Mouse (Mus musculus) heart, adult 2 months (tissue): Measurements from ENCODE around the gene Wars. TPM values are rescaled to one million over a fixed set of nuclear protein-coding genes. Genes with fewer than 3 reads are reported as not detected.

Source experiments
- DNase-seq, 2 experiments: peaks; one replicate each; pipeline ENCODE4 v3.0.0; 2021
- H3K27ac ChIP-seq: fragments of 200-600 bp; 2 replicates; pipeline ENCODE4 v1.8.1; 2022
- H3K27me3 ChIP-seq: fragments of 200-500 bp; 2 replicates; pipeline ENCODE4 v1.6.1; 2012; ENCODE audit warnings: mild to moderate bottlenecking, low read length, inconsistent platforms, mixed read lengths; ENCODE audit not compliant: control insufficient read depth, insufficient read depth
- H3K36me3 ChIP-seq: fragments of 200-500 bp; 2 replicates; pipeline ENCODE4 v1.6.1; 2012; ENCODE audit warnings: low read length, inconsistent platforms; ENCODE audit not compliant: control insufficient read depth, insufficient read depth
- H3K4me1 ChIP-seq: fragments of 200-500 bp; 2 replicates; pipeline ENCODE4 v1.6.1; 2011; ENCODE audit warnings: low read length; ENCODE audit not compliant: control insufficient read depth, insufficient read depth
- H3K4me3 ChIP-seq: fragments of 200-600 bp; 2 replicates; pipeline ENCODE4 v1.8.1; 2022
- H3K79me2 ChIP-seq: fragments of 200-500 bp; replicated peaks from 2 replicates; pipeline ENCODE4 v1.6.1; 2012; ENCODE audit warnings: mild to moderate bottlenecking, inconsistent platforms, low read length, moderate library complexity, mixed read lengths; ENCODE audit not compliant: control insufficient read depth, insufficient read depth
- H3K9ac ChIP-seq: fragments of 200-500 bp; 2 replicates; pipeline ENCODE4 v1.6.1; 2012; ENCODE audit warnings: low read depth, mild to moderate bottlenecking, control low read depth, inconsistent platforms, low read length, mixed read lengths
- CTCF ChIP-seq: fragments of 200-600 bp; IDR thresholded peaks from 2 replicates; pipeline ENCODE4 v1.8.1; 2022; ENCODE audit warnings: antibody characterized with exemption, mild to moderate bottlenecking, moderate library complexity
- EP300 ChIP-seq: fragments of 200-500 bp; IDR thresholded peaks from 2 replicates; pipeline ENCODE4 v1.6.1; 2011; ENCODE audit warnings: low read depth, low read length, control low read depth; ENCODE audit not compliant: insufficient read depth
- POLR2A ChIP-seq: fragments of 200-500 bp; IDR thresholded peaks from 2 replicates; pipeline ENCODE4 v1.6.1; 2011; ENCODE audit warnings: mild to moderate bottlenecking, low read depth, low read length, control low read depth; ENCODE audit not compliant: insufficient read depth
- WGBS: fragments of 180-500 bp; shearing (Covaris S2); methylation state at CpG from one replicate; pipeline ENCODE4 v1.1.7; 2018; 5-methylcytosine and 5-hydroxymethylcytosine counted together
- intact Hi-C: fragments of 180-260 bp; cut with DNase I; formaldehyde crosslinking; loops from one replicate; pipeline ENCODE4 v1.15.1; 2025
- polyA plus RNA-seq: library from polyadenylated mRNA; depleted of rRNA; stranded (reverse); fragments of >200 nt; gene quantifications from 2 replicates; pipeline ENCODE4 v1.2.3, GENCODE M21; 2012
- total RNA-seq, 2 experiments: library from RNA; stranded (reverse); gene quantifications; 2 replicates each; pipeline ENCODE4 v1.2.3; 2021

The Wars gene
- total and polyA plus RNA-seq, 3 experiments: 29.8 to 43.6 (median 42.4) TPM

- no peaks in the 10 kb centered on the region for H3K4me1 ChIP-seq
- H3K36me3 ChIP-seq: no peaks in the 10 kb centered on the region
- no peaks in the 10 kb centered on the region for H3K79me2 ChIP-seq
- H3K4me3 ChIP-seq: no peak overlapping the region
- H3K27me3 ChIP-seq: no peaks in the 10 kb centered on the region
- H3K27ac ChIP-seq: no peak overlapping the region
- no peak overlapping the region for H3K9ac ChIP-seq
- TF ChIP-seq CTCF (no peak), EP300 (no peak), POLR2A (no peak)
- WGBS: 95% methylated on average over 2 of the region's 2 CpGs
- DNase-seq: no peak
- intact Hi-C loops: no loop called here
Measured at GRCm38 (mm10) chr12:108928249-108928648, 34.3 kb upstream of the Wars start.

DNA sequence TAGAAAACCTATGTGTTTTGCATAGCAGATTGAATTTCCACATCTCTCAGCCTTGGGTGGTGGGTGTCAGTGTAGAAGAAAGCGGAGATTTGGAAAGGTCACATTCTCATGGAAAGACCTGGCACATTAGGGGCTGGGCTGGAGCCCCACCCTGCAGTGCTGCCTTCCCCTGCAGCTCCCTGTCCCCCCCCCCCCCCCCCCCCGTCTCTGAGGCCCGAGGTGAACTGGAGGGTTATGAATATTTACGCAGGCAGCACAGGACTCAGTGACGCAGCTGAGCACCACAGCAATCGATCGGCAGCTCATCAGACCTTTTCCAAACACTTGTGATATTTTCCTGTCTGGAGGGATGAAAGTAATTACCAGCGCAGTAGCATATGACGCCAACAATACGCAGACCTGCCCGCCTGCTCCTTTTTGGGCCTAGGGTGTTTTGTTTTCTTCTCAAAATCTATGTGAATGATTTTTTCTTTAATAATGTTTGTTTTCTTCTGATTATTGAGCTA is 32.7 kb upstream of the Wars start:
- no peak for DNase-seq
- H3K4me3 ChIP-seq: no peak overlapping the region
- H3K4me1 ChIP-seq: no peaks in the 10 kb centered on the region
- H3K27ac ChIP-seq: no peak overlapping the region
- WGBS: 88% methylated on average over 8 of the region's 11 CpGs
- no peaks in the 10 kb centered on the region for H3K36me3 ChIP-seq
- no peaks in the 10 kb centered on the region for H3K27me3 ChIP-seq
- intact Hi-C loops: no loop called here
- no peaks in the 10 kb centered on the region for H3K79me2 ChIP-seq
- TF ChIP-seq EP300 (no peak), POLR2A (no peak), CTCF (no peak)
- no peak overlapping the region for H3K9ac ChIP-seq

DNA sequence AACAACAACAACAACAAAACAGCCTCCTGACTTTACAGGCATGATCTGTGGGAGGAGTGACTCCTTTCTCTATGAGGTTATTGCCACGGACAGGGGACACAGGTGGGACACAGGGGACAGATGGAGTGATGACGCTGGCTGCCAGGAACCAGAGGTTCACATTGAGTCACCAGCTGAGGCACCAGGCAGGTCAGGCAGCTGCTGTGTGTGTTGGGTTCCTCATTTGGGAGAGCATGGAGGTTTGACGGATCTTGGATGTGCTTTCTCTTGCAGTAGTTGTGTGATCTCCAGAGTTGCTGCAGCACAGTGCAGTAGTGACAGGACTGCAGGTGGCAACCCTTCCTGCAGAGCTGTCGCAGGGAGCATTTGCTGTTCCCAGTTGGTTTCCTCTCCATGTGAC is 24.8 kb upstream of the Wars start:
- DNase-seq: no peak
- H3K27me3 ChIP-seq: no peaks in the 10 kb centered on the region
- 54% methylated on average over 4 of the region's 4 CpGs for WGBS
- no peak for TF ChIP-seq CTCF
- no peak for TF ChIP-seq EP300
- no peak for TF ChIP-seq POLR2A
- no peaks in the 10 kb centered on the region for H3K79me2 ChIP-seq
- intact Hi-C loops: no loop called here
- no peaks in the 10 kb centered on the region; the same call in 1 of the 2 replicates for H3K4me1 ChIP-seq
- H3K9ac ChIP-seq: no peak overlapping the region
- H3K4me3 ChIP-seq: no peak overlapping the region
- H3K27ac ChIP-seq: no peak overlapping the region
- H3K36me3 ChIP-seq: no peaks in the 10 kb centered on the region

DNA sequence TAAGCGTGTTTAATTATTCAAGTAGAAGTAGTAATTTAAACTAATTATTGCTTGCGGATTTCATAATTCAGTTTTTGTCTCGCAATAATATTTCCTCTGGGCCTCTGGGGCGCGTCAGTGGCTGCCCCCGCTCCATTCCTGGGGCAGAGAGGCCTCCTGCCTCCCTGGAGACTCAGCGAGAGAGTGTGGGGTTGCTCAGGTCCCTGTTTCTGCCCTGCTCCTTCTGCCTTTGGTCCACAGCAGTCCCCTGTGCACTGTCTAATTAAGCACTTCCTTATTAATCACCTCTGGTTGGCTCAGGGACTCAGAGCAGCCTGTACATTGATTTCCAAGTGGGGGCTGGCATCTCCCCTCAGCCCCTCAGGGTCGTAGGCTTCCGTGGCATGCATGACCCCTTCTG is 23.5 kb upstream of the Wars start:
- 80% methylated on average over 9 of the region's 9 CpGs for WGBS
- no peaks in the 10 kb centered on the region for H3K36me3 ChIP-seq
- H3K4me1 ChIP-seq: no peaks in the 10 kb centered on the region; the same call in 1 of the 2 replicates
- no peak overlapping the region for H3K27ac ChIP-seq
- intact Hi-C loops: no loop called here
- H3K27me3 ChIP-seq: no peaks in the 10 kb centered on the region
- no peak overlapping the region for H3K9ac ChIP-seq
- no peak overlapping the region for H3K4me3 ChIP-seq
- H3K79me2 ChIP-seq: no peaks in the 10 kb centered on the region
- DNase-seq: no peak
- TF ChIP-seq EP300 (no peak), CTCF (no peak), POLR2A (no peak)

GRCm38 (mm10) chr12:108916447-108917042 is 22.6 kb upstream of the Wars start:
- no peak overlapping the region for H3K4me3 ChIP-seq
- DNase-seq: no peak
- WGBS: 86% methylated on average over 7 of the region's 7 CpGs
- H3K27ac ChIP-seq: no peak overlapping the region
- H3K79me2 ChIP-seq: no peaks in the 10 kb centered on the region
- TF ChIP-seq EP300 (no peak), POLR2A (no peak), CTCF (no peak)
- no peaks in the 10 kb centered on the region for H3K36me3 ChIP-seq
- no peaks in the 10 kb centered on the region for H3K27me3 ChIP-seq
- H3K9ac ChIP-seq: no peak overlapping the region
- intact Hi-C loops: no loop called here
- no peaks in the 10 kb centered on the region; the same call in 1 of the 2 replicates for H3K4me1 ChIP-seq

DNA sequence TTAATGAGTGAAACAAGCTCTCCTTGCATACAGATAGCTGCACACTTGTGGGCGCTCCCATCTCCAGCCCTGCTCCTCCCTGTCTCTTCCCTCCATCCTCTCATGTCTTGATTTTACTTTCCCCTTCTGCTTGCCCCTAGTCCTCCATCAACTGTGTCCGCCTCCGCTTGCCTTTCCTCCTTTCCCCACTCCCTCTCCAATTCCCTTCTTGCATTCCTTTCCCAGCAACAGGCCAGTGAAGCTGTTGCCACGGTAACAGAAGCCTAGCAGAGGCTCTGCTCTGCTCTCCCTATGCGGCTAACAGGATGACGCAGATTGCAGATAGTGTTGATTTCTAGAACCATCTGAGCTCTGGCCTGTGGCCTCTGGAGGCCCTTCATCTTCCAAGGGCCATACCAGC is 21.9 kb upstream of the Wars start:
- H3K4me1 ChIP-seq: no peaks in the 10 kb centered on the region; the same call in 1 of the 2 replicates
- intact Hi-C loops: no loop called here
- 56% methylated on average over 6 of the region's 6 CpGs for WGBS
- no peaks in the 10 kb centered on the region for H3K36me3 ChIP-seq
- H3K79me2 ChIP-seq: no peaks in the 10 kb centered on the region
- no peak overlapping the region for H3K9ac ChIP-seq
- no peak overlapping the region for H3K4me3 ChIP-seq
- H3K27ac ChIP-seq: no peak overlapping the region
- TF ChIP-seq POLR2A (no peak), CTCF (no peak), EP300 (no peak)
- H3K27me3 ChIP-seq: no peaks in the 10 kb centered on the region
- DNase-seq: no peak
